Mouse (Mus musculus): Measurements from ENCODE around the gene Rpl29. TPM values are rescaled to one million over a fixed set of nuclear protein-coding genes. Genes with fewer than 3 reads are reported as not detected.

Rpl29 gene
- 100 to 1,000 TPM; 295 to 325 TPM for total RNA-seq (2021)
- long read RNA-seq, experiment 1, transcript Rpl29-203 (4 exons, 733 nt), result major isoform, 35 of 50 reads
- long read RNA-seq, experiment 1, transcript Rpl29-204 (3 exons, 845 nt), result minor isoform, 6 of 50 reads
- long read RNA-seq, experiment 1, partial matches to known transcripts, result 0 of 50 reads
- long read RNA-seq, experiment 1, other reads (novel, unspliced or antisense), result 3 of 50 reads
- long read RNA-seq, experiment 2, transcript Rpl29-201 (4 exons, 710 nt), result minor isoform, 13 of 108 reads
- long read RNA-seq, experiment 2, transcript Rpl29-203 (4 exons, 733 nt), result major isoform, 72 of 108 reads
- long read RNA-seq, experiment 2, transcript Rpl29-206 (4 exons, 466 nt), result minor isoform, 5 of 108 reads
- long read RNA-seq, experiment 2, transcript Rpl29-204 (3 exons, 845 nt), result minor isoform, 12 of 108 reads
- long read RNA-seq, experiment 2, partial matches to known transcripts, result 0 of 108 reads
- long read RNA-seq, experiment 2, other reads (novel, unspliced or antisense), result 6 of 108 reads

GRCm38 (mm10) chr9:106429221-106430014 lies at the start of gene Rpl29:
Gene Rpl29, plus strand, starts transcription at chr9:106429454.
- peak; percentile 94 to 97 for DNase-seq (ENCODE audit: low spot score in 2 of 2)

GRCm38 (mm10) chr9:106386181-106386864 lies 42.9 kb upstream of the Rpl29 start:
- DNase-seq (ENCODE audit: low spot score in 2 of 2), result no peak

DNA sequence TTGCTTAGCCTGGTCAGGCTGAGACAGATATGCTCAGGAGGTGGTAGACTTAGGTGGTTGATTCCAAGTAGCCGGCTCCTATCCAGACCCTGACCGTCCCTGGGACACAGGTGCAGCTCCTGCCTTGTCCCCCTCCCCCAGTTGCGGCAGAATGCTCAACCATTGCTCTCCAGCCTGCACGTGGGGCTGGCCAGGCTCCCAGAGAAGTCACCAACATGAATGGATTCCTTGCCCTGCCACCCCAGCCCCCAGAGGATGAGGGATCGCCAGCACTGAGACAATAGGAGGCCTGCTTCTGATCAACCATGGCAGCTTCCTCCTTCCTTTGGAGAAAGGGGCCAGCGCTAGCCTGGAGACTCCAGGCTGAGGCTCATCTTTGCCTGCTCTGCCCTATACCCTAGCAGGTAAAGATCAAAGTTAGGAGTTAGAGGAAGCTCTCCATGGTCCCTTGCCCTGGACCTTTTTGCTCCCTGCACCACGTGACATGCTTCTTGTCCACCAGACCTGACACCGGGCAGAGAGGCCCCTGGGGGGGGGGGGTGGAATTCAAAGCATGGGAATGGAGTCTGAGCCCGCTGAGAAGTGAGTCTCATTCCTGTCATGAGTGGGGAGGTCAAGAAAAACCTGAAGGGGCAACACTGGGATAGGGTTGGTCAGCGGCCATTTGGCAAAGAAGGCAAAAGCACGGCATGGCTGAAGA lies 36.3 kb upstream of the Rpl29 start:
- no peak for DNase-seq (ENCODE audit: low spot score in 2 of 2)

DNA sequence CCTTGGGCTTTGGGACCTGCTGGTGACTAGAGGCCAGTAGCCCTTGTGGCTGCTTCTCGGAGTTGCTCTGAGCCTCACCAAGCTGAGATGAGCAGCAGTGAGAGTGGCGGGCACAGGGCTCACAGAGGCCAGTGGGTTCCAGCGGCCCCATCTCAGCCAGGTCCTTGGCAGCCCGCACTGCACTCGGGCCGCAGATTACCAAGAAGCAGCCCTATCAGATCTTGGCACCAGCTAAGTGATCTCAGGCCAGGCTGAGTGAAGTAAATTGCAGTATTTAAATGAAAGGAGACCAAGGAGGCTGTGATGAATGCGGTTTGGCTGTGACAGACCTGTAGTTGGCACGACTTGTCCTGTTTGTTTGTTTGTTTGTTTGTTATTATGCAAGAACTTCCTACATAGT lies 35.7 kb upstream of the Rpl29 start:
- DNase-seq (ENCODE audit: low spot score in 2 of 2), result no peak

DNA sequence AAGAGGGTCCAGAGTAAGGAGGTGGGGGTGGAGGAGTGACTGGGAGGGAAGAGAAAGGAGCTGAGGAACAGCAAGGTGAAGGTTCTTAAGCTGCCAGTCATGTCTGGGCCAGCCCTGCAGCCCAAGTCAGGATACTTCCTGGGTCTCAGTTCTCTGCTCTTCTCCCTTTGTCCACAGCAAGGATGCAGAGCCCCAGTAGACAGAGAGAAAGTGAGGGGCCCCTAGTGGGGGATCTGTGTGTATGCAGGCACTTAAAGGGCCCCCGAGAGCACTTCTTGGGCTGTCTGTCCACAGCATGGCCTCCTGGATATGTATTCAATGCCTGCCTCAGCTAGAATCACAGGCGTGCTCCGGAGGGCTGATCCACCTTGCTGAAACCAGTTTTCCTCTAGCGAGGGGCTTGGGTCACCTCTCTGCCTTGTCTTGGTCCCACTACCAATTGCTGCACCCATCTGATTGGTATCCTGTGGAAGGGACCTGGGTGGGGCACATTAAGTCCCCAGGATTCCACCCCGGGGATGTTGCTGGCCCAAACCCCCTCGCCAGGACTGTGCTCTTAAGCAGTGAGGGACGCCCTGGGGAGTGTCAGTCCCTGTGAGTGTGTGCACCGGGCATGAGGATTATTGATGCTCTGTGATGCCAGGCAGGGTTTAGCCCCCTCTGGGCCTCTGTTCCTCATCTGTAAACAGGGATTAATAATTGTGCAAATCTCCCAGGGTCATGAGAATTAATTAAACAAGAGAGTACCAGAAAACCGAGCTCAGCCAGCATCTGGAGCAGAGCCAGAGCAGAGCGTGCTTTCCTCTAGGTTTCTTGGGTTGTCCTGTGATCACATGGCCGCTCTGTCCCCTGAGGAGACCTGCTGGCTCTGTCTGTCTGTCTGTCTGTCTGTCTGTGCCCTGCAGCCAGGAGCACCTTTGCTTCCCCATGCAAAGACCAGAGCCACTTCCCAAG lies 34.3 kb upstream of the Rpl29 start:
- no peak for DNase-seq (ENCODE audit: low spot score in 2 of 2)

- no peak for DNase-seq (ENCODE audit: low spot score in 2 of 2)
Measured at GRCm38 (mm10) chr9:106397733-106398132, 31.5 kb upstream of the Rpl29 start.

DNA sequence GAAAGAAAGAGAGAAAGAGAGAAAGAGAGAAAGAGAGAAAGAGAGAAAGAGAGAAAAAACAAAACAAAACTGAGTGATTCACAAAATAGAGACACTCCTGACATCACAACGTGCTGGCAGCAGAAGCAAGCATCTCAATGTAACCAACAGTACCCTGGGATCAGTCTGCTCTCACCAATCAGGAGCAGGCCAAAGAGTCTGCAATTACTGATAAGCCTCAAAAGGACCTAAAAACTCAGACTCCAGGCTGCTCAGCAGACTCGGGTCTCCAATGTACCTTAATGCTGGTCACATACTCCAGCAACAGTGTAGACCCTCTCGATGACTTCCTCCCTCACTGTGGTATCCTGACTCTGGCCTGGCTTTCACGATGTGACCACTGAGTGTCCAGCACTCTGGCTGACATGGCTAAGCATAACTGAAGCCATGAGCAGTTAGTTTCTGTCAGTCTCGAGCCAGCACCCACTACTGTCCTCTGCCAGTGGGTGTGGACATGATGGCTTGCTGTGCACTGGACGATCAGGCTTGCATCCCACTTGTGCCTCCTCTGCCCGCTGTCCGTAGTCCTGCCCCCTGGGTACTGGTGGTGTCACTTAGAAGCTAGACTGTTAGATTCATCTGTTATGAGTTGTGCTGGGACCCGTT lies 30.5 kb upstream of the Rpl29 start:
- DNase-seq (ENCODE audit: low spot score in 2 of 2), result no peak

- no peak for DNase-seq (ENCODE audit: low spot score in 2 of 2)
Measured at GRCm38 (mm10) chr9:106399808-106400207, 29.4 kb upstream of the Rpl29 start.

DNA sequence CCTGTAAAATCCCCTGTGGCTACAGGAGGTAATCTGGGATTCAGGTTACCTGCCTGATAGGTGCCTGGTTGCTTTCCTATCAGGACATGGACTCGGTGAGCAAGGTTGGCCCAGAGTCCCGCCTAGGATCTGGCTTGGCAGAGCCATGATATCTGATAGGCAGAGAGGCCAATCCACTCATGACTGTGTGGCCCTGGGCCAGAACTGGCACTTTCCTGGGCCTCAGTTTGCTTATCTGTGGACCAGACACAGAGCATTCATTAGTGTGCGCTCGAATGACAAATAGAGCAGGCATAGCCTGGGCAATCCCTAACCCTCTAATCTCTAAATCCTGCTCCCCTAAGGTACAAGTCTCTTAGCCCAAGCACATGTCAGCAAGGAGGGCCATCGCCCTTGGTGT lies 27.1 kb upstream of the Rpl29 start:
- DNase-seq (ENCODE audit: low spot score in 2 of 2), result no peak

GRCm38 (mm10) chr9:106402607-106403375 lies 26.5 kb upstream of the Rpl29 start:
- no peak for DNase-seq (ENCODE audit: low spot score in 2 of 2)

- DNase-seq (ENCODE audit: low spot score in 2 of 2), result no peak
Measured at GRCm38 (mm10) chr9:106405275-106405674, 24.0 kb upstream of the Rpl29 start.

DNA sequence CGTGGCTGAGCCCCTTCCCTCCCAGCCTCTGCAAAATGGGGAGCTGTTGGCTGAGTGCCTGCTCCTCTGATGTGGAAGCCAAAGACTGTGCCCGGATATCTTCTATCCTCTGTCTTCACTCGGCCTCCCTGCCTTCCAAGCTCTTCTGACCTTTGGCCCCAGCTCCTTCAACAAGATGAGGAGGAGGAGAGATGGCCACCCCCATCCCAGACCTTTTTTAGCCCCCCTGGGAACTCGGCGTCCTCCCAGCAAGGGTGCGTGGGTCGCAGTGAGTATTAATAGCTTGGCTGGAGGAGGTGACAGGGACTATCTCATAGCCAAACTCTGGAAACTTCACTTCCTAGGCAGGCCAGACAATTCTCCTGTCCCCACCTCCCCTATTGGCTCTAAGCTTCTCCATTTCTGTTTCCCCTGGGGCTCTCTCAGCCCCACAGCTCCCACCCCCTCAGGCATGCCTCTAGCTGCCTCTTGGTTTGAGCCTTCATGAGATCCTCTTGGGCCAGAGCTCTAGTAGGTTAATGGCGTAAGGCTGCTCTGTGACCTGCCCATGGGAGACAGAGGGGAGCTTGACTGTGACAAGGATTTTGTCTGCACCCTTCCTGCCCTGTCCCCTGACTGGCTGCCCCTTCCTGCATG lies 22.7 kb upstream of the Rpl29 start:
- DNase-seq (ENCODE audit: low spot score in 2 of 2), result no peak

DNA sequence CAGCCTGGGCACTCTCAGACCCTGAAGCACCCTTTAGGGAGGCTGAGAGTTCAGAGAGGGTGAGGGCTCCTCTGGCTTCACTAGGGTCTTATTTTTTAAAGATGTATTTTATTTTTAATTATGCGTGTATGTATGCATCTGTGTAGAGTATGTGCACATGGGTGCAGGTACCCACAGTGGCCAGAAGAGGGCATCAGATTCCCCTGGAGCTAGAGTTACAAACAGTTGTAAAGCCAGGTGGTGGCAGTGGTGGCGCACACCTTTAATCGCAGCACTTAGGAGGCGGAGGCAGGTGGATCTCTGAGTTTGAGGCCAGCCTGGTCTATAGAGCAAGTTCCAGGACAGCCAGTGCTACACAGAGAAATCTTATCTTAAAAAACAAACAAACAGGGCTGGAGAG lies 20.2 kb upstream of the Rpl29 start:
- DNase-seq (ENCODE audit: low spot score in 2 of 2), result no peak

GRCm38 (mm10) chr9:106410086-106410650 lies 19.1 kb upstream of the Rpl29 start:
- DNase-seq (ENCODE audit: low spot score in 2 of 2), result no peak

DNA sequence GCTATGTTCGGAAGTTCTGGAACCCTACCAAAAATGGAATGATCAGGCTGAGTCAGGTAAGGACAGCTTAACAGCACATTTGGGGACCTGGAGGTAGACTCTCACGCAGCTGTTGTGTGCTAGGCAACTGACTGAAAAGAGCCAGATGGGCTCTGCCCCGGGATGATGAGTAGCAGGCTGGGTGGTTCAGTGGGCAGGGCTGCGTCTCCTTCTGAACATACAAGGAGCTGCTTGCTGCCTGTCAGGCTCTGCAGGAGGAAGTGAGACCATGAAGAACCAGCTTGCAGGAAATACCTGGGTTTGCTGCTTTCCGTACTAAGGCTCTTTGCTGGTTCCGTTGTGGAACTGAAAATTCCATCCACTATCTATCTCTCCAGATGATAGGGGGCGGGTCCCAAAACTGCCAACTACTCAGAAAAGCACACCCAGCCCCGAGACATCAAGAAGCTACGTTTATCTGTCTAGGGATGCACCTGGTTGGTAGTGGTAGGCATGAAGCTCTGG lies 18.1 kb upstream of the Rpl29 start:
- no peak for DNase-seq (ENCODE audit: low spot score in 2 of 2)

- no peak for DNase-seq (ENCODE audit: low spot score in 2 of 2)
Measured at GRCm38 (mm10) chr9:106411729-106412128, 17.5 kb upstream of the Rpl29 start.

- no peak for DNase-seq (ENCODE audit: low spot score in 2 of 2)
Measured at GRCm38 (mm10) chr9:106412210-106412609, 17.0 kb upstream of the Rpl29 start.

- DNase-seq (ENCODE audit: low spot score in 2 of 2), result no peak
Measured at GRCm38 (mm10) chr9:106413606-106414005, 15.6 kb upstream of the Rpl29 start.

Measured in layer of hippocampus, postnatal 14 days (tissue).